Mouse (Mus musculus) lung, adult 2 months (tissue): ENCODE measurements around the gene Med27.

Source experiments
- CTCF ChIP-seq: fragments of 200-500 bp; IDR thresholded peaks from 2 replicates; pipeline ENCODE4 v1.5.1; 2011; ENCODE audit warnings: mild to moderate bottlenecking, low read length, control low read depth; ENCODE audit not compliant: insufficient read depth
- POLR2A ChIP-seq: fragments of 200-500 bp; IDR thresholded peaks from 2 replicates; pipeline ENCODE4 v1.6.1; 2011; ENCODE audit warnings: low read depth, mild to moderate bottlenecking, control low read depth, low read length, borderline replicate concordance; ENCODE audit errors: extremely low read depth

DNA sequence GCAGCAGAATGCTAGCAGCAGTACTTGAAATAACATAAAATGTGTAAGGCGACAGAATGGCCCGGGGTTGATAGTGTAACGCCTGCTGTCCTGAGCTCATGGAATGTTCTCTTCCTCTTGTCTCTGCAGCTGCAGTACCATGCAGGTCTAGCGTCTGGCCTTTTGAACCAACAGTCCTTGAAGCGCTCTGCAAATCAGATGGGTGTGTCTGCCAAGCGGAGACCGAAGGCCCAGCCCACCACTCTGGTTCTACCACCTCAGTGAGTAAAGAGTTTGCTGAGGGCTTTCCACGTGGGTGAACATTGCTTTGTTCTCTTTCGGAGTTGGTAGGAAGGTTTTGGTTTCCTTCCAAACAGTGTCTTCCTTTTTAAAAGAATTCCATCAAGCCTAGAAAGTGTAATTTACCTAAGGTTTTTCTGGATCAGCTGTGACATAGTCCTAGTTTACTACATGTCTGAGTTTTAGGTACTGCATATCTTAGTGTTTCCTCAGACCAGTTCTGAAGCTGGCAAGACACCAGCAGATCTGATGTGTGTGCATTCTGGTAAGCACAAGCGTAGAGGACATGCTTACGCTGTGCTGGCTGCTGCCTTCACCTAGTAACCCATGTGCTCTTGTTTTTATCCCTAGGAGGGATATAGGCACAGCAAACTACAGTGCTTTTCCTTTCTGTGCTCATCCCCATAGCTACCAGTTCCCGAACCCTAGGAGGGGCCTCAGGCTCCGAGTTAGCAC, 66.8 kb downstream of the Med27 start:
- TF ChIP-seq CTCF = no peak
- TF ChIP-seq POLR2A = no peak
